Mouse (Mus musculus) forebrain, embryonic 11.5 days (tissue): Measurements from ENCODE around the gene Klhl9. TPM values are rescaled to one million over a fixed set of nuclear protein-coding genes. Genes with fewer than 3 reads are reported as not detected.

Experiments used
- ATAC-seq: fragments of 200-750 bp; cut with Nextera tagmentation; replicated peaks from 2 replicates; pipeline ENCODE4 v1.8.0; 2017; ENCODE audit warnings: moderate TSS enrichment; ENCODE audit not compliant: low FRiP score
- DNase-seq: peaks from one replicate; pipeline ENCODE4 v3.0.0-alpha.2; 2017; ENCODE audit warnings: low spot score
- H3K27ac ChIP-seq: fragments of 300-500 bp; sonication (generic); 2 replicates; pipeline ENCODE4 v1.5.1; 2014; ENCODE audit warnings: low read depth, low read length
- H3K27me3 ChIP-seq: fragments of 300-500 bp; sonication (generic); 2 replicates; pipeline ENCODE4 v1.6.1; 2014; ENCODE audit warnings: mild to moderate bottlenecking, low read length, mixed read lengths; ENCODE audit not compliant: control insufficient read depth, insufficient read depth
- H3K36me3 ChIP-seq: fragments of 300-500 bp; sonication (generic); 2 replicates; pipeline ENCODE4 v1.6.1; 2014; ENCODE audit warnings: mild to moderate bottlenecking, low read length, moderate library complexity, mixed read lengths; ENCODE audit not compliant: control insufficient read depth, insufficient read depth
- H3K4me1 ChIP-seq: fragments of 300-500 bp; sonication (generic); replicated peaks from 2 replicates; pipeline ENCODE4 v1.6.1; 2014; ENCODE audit warnings: low read length, mixed read lengths; ENCODE audit not compliant: control insufficient read depth, insufficient read depth
- H3K4me2 ChIP-seq: fragments of 300-500 bp; sonication (generic); 2 replicates; pipeline ENCODE4 v1.6.1; 2014; ENCODE audit warnings: low read depth, mild to moderate bottlenecking, low read length, moderate library complexity, mixed read lengths; ENCODE audit not compliant: severe bottlenecking
- H3K4me3 ChIP-seq: fragments of 300-500 bp; sonication (generic); 2 replicates; pipeline ENCODE4 v1.5.1; 2014; ENCODE audit warnings: low read depth, low read length
- H3K9ac ChIP-seq: fragments of 300-500 bp; sonication (generic); 2 replicates; pipeline ENCODE4 v1.6.1; 2014; ENCODE audit warnings: low read length
- H3K9me3 ChIP-seq: fragments of 300-500 bp; sonication (generic); 2 replicates; pipeline ENCODE4 v1.6.1; 2016; ENCODE audit warnings: low read length, mixed read lengths; ENCODE audit not compliant: control insufficient read depth
- WGBS: fragments of 180-500 bp; shearing (Covaris S2); extraction: QIAGEN DNeasy Blood & Tissue Kit; methylation state at CpG from one replicate; pipeline ENCODE4 v1.1.7; 2014; 5-methylcytosine and 5-hydroxymethylcytosine counted together
- polyA plus RNA-seq: library from polyadenylated mRNA; unstranded; fragments of >200 nt; fragmentation: Nextera tagmentation; extraction: Ambion mirVana; gene quantifications from 2 replicates; pipeline ENCODE4 v1.2.1, GENCODE M21; 2014

Klhl9 gene
- polyA plus RNA-seq, 1 experiment from 2014 or later: 144 TPM

DNA sequence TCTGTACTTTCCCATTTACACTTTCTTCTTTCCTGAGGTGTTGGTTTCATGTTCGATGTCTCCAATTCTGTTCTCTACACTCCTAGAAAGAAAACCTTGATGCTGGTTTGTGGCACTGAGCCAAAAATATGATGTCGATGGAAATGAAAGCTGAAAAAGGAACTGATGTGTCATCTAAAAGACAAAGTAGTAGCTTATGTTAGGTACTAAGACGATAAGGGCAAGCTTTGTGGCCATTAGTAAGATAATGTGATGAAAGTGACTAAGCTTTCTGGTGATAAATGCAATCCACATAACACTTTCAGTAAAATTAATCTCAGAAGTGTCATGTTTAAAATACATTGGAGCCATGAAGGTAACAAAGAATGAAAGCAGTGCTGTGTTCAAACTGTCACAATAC is 40.9 kb downstream of the Klhl9 start:
- no peak for DNase-seq
- WGBS: 80% methylated on average over 3 of the region's 3 CpGs
- ATAC-seq: no peak
- no peaks in the 10 kb centered on the region for H3K4me1 ChIP-seq
- no peaks in the 10 kb centered on the region for H3K9me3 ChIP-seq
- H3K36me3 ChIP-seq: no peaks in the 10 kb centered on the region
- no peak overlapping the region for H3K9ac ChIP-seq
- H3K4me2 ChIP-seq: no peak overlapping the region
- no peaks in the 10 kb centered on the region for H3K27me3 ChIP-seq
- H3K4me3 ChIP-seq: no peak overlapping the region
- no peak overlapping the region for H3K27ac ChIP-seq

DNA sequence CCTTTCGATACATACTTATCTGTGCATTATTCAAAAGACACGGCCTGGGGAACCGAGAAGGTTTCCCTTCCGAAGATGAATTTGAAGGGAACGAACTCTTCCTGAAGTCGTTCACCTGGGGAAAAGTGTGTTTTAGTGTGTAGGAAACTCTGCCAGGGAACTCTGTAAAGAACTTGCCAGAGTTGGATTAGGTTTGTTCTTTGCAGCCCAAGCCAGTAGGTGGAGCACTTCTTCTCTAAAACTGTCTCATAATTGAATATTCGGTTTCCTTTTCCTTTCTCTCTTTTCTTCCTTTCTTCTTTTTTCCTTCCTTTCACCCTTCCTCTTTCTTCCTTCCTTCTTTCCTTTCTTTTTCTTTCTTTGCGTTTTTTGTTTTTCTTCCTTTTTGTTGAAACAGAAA is 41.9 kb downstream of the Klhl9 start:
- Histone ChIP-seq H3K9ac (no peak overlapping the region), H3K4me1 (no peaks in the 10 kb centered on the region), H3K9me3 (no peaks in the 10 kb centered on the region), H3K4me3 (no peak overlapping the region), H3K4me2 (no peak overlapping the region), H3K27ac (no peak overlapping the region), H3K27me3 (no peaks in the 10 kb centered on the region), H3K36me3 (no peaks in the 10 kb centered on the region)
- ATAC-seq (no peak), DNase-seq (no peak)
- WGBS: 54% methylated on average over 8 of the region's 8 CpGs

GRCm38 (mm10) chr4:88676824-88677223 is 45.4 kb downstream of the Klhl9 start, which contains the start of gene Ifna16:
Ifna16 (minus strand) TSS chr4:88676924.
- no peaks in the 10 kb centered on the region for H3K4me1 ChIP-seq
- no peak within 1 kb of the TSS for H3K4me3 ChIP-seq
- H3K27me3 ChIP-seq: no peaks in the 10 kb centered on the region
- H3K36me3 ChIP-seq: no peaks in the 10 kb centered on the region
- DNase-seq (no peak), ATAC-seq (no peak)
- no peak within 1 kb of the TSS for H3K9ac ChIP-seq
- H3K9me3 ChIP-seq: no peaks in the 10 kb centered on the region
- H3K27ac ChIP-seq: no peak within 1 kb of the TSS
- WGBS: 82% methylated on average over 1 of the region's 1 CpGs
- no peak within 1 kb of the TSS for H3K4me2 ChIP-seq

Other genes with a start within 250 kb of the Klhl9 start
- gene Ifnb1, start 199.7 kb downstream of the Klhl9 start, polyA plus RNA-seq: not detected in 2 replicates
- not detected in 2 replicates for gene Ifna15, start 164.2 kb downstream of the Klhl9 start, polyA plus RNA-seq
- gene Ifna14, start 150.7 kb downstream of the Klhl9 start, polyA plus RNA-seq: not detected in 2 replicates
- not detected in 2 replicates for gene Ifna9, start 130.1 kb downstream of the Klhl9 start, polyA plus RNA-seq
- gene Ifna12, start 119.1 kb downstream of the Klhl9 start, polyA plus RNA-seq: not detected in 2 replicates
- gene C87499, start 88.1 kb downstream of the Klhl9 start, polyA plus RNA-seq: not detected in 2 replicates
- not detected in 2 replicates for gene Ifna13, start 78.0 kb downstream of the Klhl9 start, polyA plus RNA-seq
- not detected in 2 replicates for gene Ifna16, start 45.5 kb downstream of the Klhl9 start, polyA plus RNA-seq
- not detected in 2 replicates for gene Ifna2, start 38.6 kb downstream of the Klhl9 start, polyA plus RNA-seq
- gene Ifnab, start 31.1 kb downstream of the Klhl9 start, polyA plus RNA-seq: not detected in 2 replicates
- 0.81 and 1.3 TPM in 2 replicates for gene Gm26566, start 660 bp downstream of the Klhl9 start, polyA plus RNA-seq
- not detected in 2 replicates for gene Gm13271, start 32.4 kb upstream of the Klhl9 start, polyA plus RNA-seq
- gene Gm13283, start 37.7 kb upstream of the Klhl9 start, polyA plus RNA-seq: 0.19 TPM in 1 of 2 replicates, not detected in the other
- gene Gm13290, start 51.4 kb upstream of the Klhl9 start, polyA plus RNA-seq: 0.20 and 0.53 TPM in 2 replicates
- not detected in 2 replicates for gene Gm13289, start 54.5 kb upstream of the Klhl9 start, polyA plus RNA-seq
- not detected in 2 replicates for gene Gm13272, start 57.4 kb upstream of the Klhl9 start, polyA plus RNA-seq
- not detected in 2 replicates for gene Ifnz, start 59.7 kb upstream of the Klhl9 start, polyA plus RNA-seq
- gene Gm13276, start 63.2 kb upstream of the Klhl9 start, polyA plus RNA-seq: not detected in 2 replicates
- not detected in 2 replicates for gene Gm13277, start 66.2 kb upstream of the Klhl9 start, polyA plus RNA-seq
- not detected in 2 replicates for gene Gm13278, start 69.1 kb upstream of the Klhl9 start, polyA plus RNA-seq
- not detected in 2 replicates for gene Gm13275, start 72.0 kb upstream of the Klhl9 start, polyA plus RNA-seq
- gene Gm13279, start 74.9 kb upstream of the Klhl9 start, polyA plus RNA-seq: not detected in 2 replicates
- 1.3 TPM in 1 of 2 replicates, not detected in the other for gene Gm13285, start 77.2 kb upstream of the Klhl9 start, polyA plus RNA-seq
- gene Gm13287, start 80.8 kb upstream of the Klhl9 start, polyA plus RNA-seq: not detected in 2 replicates
- gene Gm13288, start 83.1 kb upstream of the Klhl9 start, polyA plus RNA-seq: not detected in 2 replicates
- gene Ifna7, start 93.8 kb upstream of the Klhl9 start, polyA plus RNA-seq: not detected in 2 replicates
- gene Ifna11, start 97.5 kb upstream of the Klhl9 start, polyA plus RNA-seq: not detected in 2 replicates
- not detected in 2 replicates for gene Ifna6, start 105.0 kb upstream of the Klhl9 start, polyA plus RNA-seq
- not detected in 2 replicates for gene Ifna5, start 113.1 kb upstream of the Klhl9 start, polyA plus RNA-seq
- gene Ifna4, start 119.4 kb upstream of the Klhl9 start, polyA plus RNA-seq: not detected in 2 replicates
- gene Ifna1, start 127.6 kb upstream of the Klhl9 start, polyA plus RNA-seq: not detected in 2 replicates
- not detected in 2 replicates for gene Ifne, start 157.7 kb upstream of the Klhl9 start, polyA plus RNA-seq